ENCODE assay signal across 29 mouse cellular contexts in genomic region chr2:130452266-130452665, GRCm38 (mm10). TPM values are rescaled to one million over a fixed set of nuclear protein-coding genes. Genes with fewer than 3 reads are reported as not detected.
A peak's percentile ranks its signal among the peaks of the same experiment; 100 is the strongest.
DNase-seq lines count a peak whose midpoint lies in the region; ATAC-seq and TF ChIP-seq lines count a peak whose summit lies in the region.
"Had no signal": no experiment of that assay in that cellular context is flagged by ENCODE, and none has a peak within 500 bp of the region (broad histone marks: within the 10 kb centered on the region; RNA-seq: fewer than 3 reads in every experiment).

No protein-coding gene starts in this region.

- no peak for DNase-seq in forebrain, embryonic 14.5 days (ENCODE audit: low spot score)
- no peak for DNase-seq in forebrain, embryonic 10.5 days (ENCODE audit: extremely low spot score, low spot score)
- DNase-seq in layer of hippocampus, adult 2 months (ENCODE audit: low spot score in 2 of 2) = no peak
- DNase-seq in layer of hippocampus, adult 9-11 months = no peak
- no peak for DNase-seq in neural tube, embryonic 10.5 days (ENCODE audit: extremely low spot score, low spot score)
- no peak for DNase-seq in c-Kit-positive CD71-positive TER-119-positive erythroid progenitor cells, embryonic 14.5 days (ENCODE audit: low spot score)
- DNase-seq: adrenal gland, postnatal 10 days; cerebellum, postnatal 36 days; gastrocnemius, postnatal 36 days; heart, postnatal 14 days; kidney, adult 11 months; left cerebral cortex, postnatal 4 days; right cerebral cortex, postnatal 14 days; spleen, adult 18-20 months; thymus, postnatal 25 days had no signal

- no peaks in the 10 kb centered on the region for H3K9me3 ChIP-seq in forebrain, embryonic 14.5 days (replicated peaks; ENCODE audit: control insufficient read depth, low read length)
- H3K9me3 ChIP-seq in forebrain, embryonic 10.5 days = no peaks in the 10 kb centered on the region
- H3K9me3 ChIP-seq in neural tube, embryonic 13.5 days = no peaks in the 10 kb centered on the region
- no peaks in the 10 kb centered on the region for H3K9me3 ChIP-seq in neural tube, embryonic 15.5 days (replicated peaks)
- H3K9me3 ChIP-seq: G1E; heart, embryonic 10.5 days had no signal

- H3K27me3 ChIP-seq in forebrain, embryonic 14.5 days (replicated peaks; ENCODE audit: control insufficient read depth, insufficient read depth, low read length) = no peaks in the 10 kb centered on the region
- peaks cover 26% of the 10 kb centered on the region for H3K27me3 ChIP-seq in forebrain, embryonic 10.5 days (ENCODE audit: poor library complexity, severe bottlenecking)
- peaks cover 14% of the 10 kb centered on the region for H3K27me3 ChIP-seq in neural tube, embryonic 13.5 days
- no peaks in the 10 kb centered on the region for H3K27me3 ChIP-seq in neural tube, embryonic 15.5 days (replicated peaks)

- no peak overlapping the region for H3K9ac ChIP-seq in forebrain, embryonic 14.5 days (ENCODE audit: low read length)
- no peak overlapping the region for H3K9ac ChIP-seq in neural tube, embryonic 13.5 days
- no peak overlapping the region for H3K9ac ChIP-seq in neural tube, embryonic 15.5 days (replicated peaks)

- no peak overlapping the region for H3K4me3 ChIP-seq in forebrain, embryonic 14.5 days (ENCODE audit: low read depth, low read length)
- no peak overlapping the region for H3K4me3 ChIP-seq in forebrain, embryonic 10.5 days
- peak overlapping the region; percentile 94 for H3K4me3 ChIP-seq in layer of hippocampus, adult 2 months
- H3K4me3 ChIP-seq in neural tube, embryonic 13.5 days = no peak overlapping the region
- no peak overlapping the region for H3K4me3 ChIP-seq in neural tube, embryonic 15.5 days (replicated peaks)

- TF ChIP-seq CTCF in layer of hippocampus, adult 2 months (conservative IDR thresholded peaks at IDR 0.05) = no peak

- ATAC-seq in forebrain, embryonic 14.5 days = no peak
- no peak for ATAC-seq in neural tube, embryonic 13.5 days (ENCODE audit: low read depth)
- no peak for ATAC-seq in neural tube, embryonic 15.5 days (ENCODE audit: low FRiP score)
- ATAC-seq: activated CD4-positive, CD25-positive, alpha-beta regulatory T cell, adult 4 months; lung, postnatal 0 days had no signal

- peaks cover 15% of the 10 kb centered on the region for H3K4me1 ChIP-seq in forebrain, embryonic 14.5 days (ENCODE audit: control insufficient read depth, insufficient read depth, low read length)
- peaks cover 39% of the 10 kb centered on the region for H3K4me1 ChIP-seq in forebrain, embryonic 10.5 days
- peaks cover 43% of the 10 kb centered on the region for H3K4me1 ChIP-seq in neural tube, embryonic 13.5 days (replicated peaks)
- H3K4me1 ChIP-seq in neural tube, embryonic 15.5 days = peaks cover 41% of the 10 kb centered on the region

- 0 out of 2 replicates have a peak overlapping the region, but pooled peaks have one; percentile 6 for H3K4me2 ChIP-seq in forebrain, embryonic 14.5 days (ENCODE audit: low read length)
- peak overlapping the region; percentile 82; the same call in 1 of the 2 replicates for H3K4me2 ChIP-seq in neural tube, embryonic 13.5 days
- peak overlapping the region; percentile 9 for H3K4me2 ChIP-seq in neural tube, embryonic 15.5 days

- no peaks in the 10 kb centered on the region for H3K36me3 ChIP-seq in forebrain, embryonic 14.5 days (ENCODE audit: control insufficient read depth, insufficient read depth, low read length)
- no peaks in the 10 kb centered on the region for H3K36me3 ChIP-seq in forebrain, embryonic 10.5 days (replicated peaks)
- no peaks in the 10 kb centered on the region for H3K36me3 ChIP-seq in neural tube, embryonic 13.5 days
- H3K36me3 ChIP-seq in neural tube, embryonic 15.5 days = no peaks in the 10 kb centered on the region
- H3K36me3 ChIP-seq: heart, embryonic 10.5 days had no signal

- WGBS in forebrain, embryonic 14.5 days = 70% methylated on average over 2 of the region's 2 CpGs
- 69% methylated on average over 2 of the region's 2 CpGs for WGBS in forebrain, embryonic 10.5 days
- WGBS in neural tube, embryonic 13.5 days = 79% methylated on average over 2 of the region's 2 CpGs
- 74% methylated on average over 2 of the region's 2 CpGs for WGBS in neural tube, embryonic 15.5 days

- H3K27ac ChIP-seq in forebrain, embryonic 14.5 days (ENCODE audit: low read depth, low read length) = no peak overlapping the region
- no peak overlapping the region for H3K27ac ChIP-seq in forebrain, embryonic 10.5 days
- H3K27ac ChIP-seq in layer of hippocampus, adult 2 months = peak overlapping the region; percentile 94
- H3K27ac ChIP-seq in neural tube, embryonic 13.5 days (replicated peaks) = no peak overlapping the region
- no peak overlapping the region for H3K27ac ChIP-seq in neural tube, embryonic 15.5 days (replicated peaks)
- H3K27ac ChIP-seq: heart, embryonic 10.5 days; liver, embryonic 14.5 days had no signal

RNA-seq across cellular contexts. Expression of gene Ptpra, which starts 2.2 kb away (rescaled TPM):
- 130 and 135 TPM in 2 replicates for polyA plus RNA-seq in forebrain, embryonic 14.5 days (2014; fragmentation: Nextera tagmentation; extraction: Ambion mirVana)
- polyA plus RNA-seq in forebrain, embryonic 10.5 days (2016; fragmentation: Nextera tagmentation; extraction: Ambion mirVana) = 89.1 and 90.6 TPM in 2 replicates
- 100 to 1,000 TPM; 326 to 341 TPM for total RNA-seq in layer of hippocampus, adult 2 months (2021)
- 123 and 131 TPM in 2 replicates for polyA plus RNA-seq in neural tube, embryonic 13.5 days (2015; fragmentation: Nextera tagmentation; extraction: Ambion mirVana)
- polyA plus RNA-seq in neural tube, embryonic 15.5 days (2015; fragmentation: Nextera tagmentation; extraction: Ambion mirVana) = 123 and 129 TPM in 2 replicates

RNA-seq across cellular contexts. Expression of gene Pced1a, which starts 27.8 kb away (rescaled TPM):
- 8.9 and 12.0 TPM in 2 replicates for polyA plus RNA-seq in forebrain, embryonic 14.5 days (2014; fragmentation: Nextera tagmentation; extraction: Ambion mirVana)
- polyA plus RNA-seq in forebrain, embryonic 10.5 days (2016; fragmentation: Nextera tagmentation; extraction: Ambion mirVana) = 11.8 and 12.4 TPM in 2 replicates
- 10 to 100 TPM; 23.0 to 27.3 TPM for total RNA-seq in layer of hippocampus, adult 2 months (2021)
- 10.2 and 11.7 TPM in 2 replicates for polyA plus RNA-seq in neural tube, embryonic 13.5 days (2015; fragmentation: Nextera tagmentation; extraction: Ambion mirVana)
- polyA plus RNA-seq in neural tube, embryonic 15.5 days (2015; fragmentation: Nextera tagmentation; extraction: Ambion mirVana) = 14.3 and 16.0 TPM in 2 replicates

RNA-seq across cellular contexts. Expression of gene Vps16, which starts 28.1 kb away (rescaled TPM):
- 92.2 and 99.3 TPM in 2 replicates for polyA plus RNA-seq in forebrain, embryonic 14.5 days (2014; fragmentation: Nextera tagmentation; extraction: Ambion mirVana)
- 110 and 122 TPM in 2 replicates for polyA plus RNA-seq in forebrain, embryonic 10.5 days (2016; fragmentation: Nextera tagmentation; extraction: Ambion mirVana)
- 100 to 1,000 TPM in 1 of 2 experiments, 10 to 100 TPM in 1; 91.3 to 104 TPM for total RNA-seq in layer of hippocampus, adult 2 months (2021)
- 98.2 and 103 TPM in 2 replicates for polyA plus RNA-seq in neural tube, embryonic 13.5 days (2015; fragmentation: Nextera tagmentation; extraction: Ambion mirVana)
- 102 TPM in 2 replicates for polyA plus RNA-seq in neural tube, embryonic 15.5 days (2015; fragmentation: Nextera tagmentation; extraction: Ambion mirVana)

RNA-seq across cellular contexts. Expression of gene Tmem239, which starts 46.0 kb away (rescaled TPM):
- polyA plus RNA-seq in forebrain, embryonic 14.5 days (2014; fragmentation: Nextera tagmentation; extraction: Ambion mirVana) = not detected in 2 replicates
- polyA plus RNA-seq in forebrain, embryonic 10.5 days (2016; fragmentation: Nextera tagmentation; extraction: Ambion mirVana) = not detected in 2 replicates
- not detected for total RNA-seq in layer of hippocampus, adult 2 months (2021)
- 0.29 TPM in 1 of 2 replicates, not detected in the other for polyA plus RNA-seq in neural tube, embryonic 13.5 days (2015; fragmentation: Nextera tagmentation; extraction: Ambion mirVana)
- not detected in 2 replicates for polyA plus RNA-seq in neural tube, embryonic 15.5 days (2015; fragmentation: Nextera tagmentation; extraction: Ambion mirVana)
- total RNA-seq: adrenal gland, postnatal 10 days; G1E; gastrocnemius, postnatal 36 days; heart, postnatal 14 days; layer of hippocampus, adult 18-20 months; left cerebral cortex, postnatal 4 days; megakaryocyte progenitor cell, adult 5-6 weeks; monocyte, adult 5-6 weeks had no signal
- polyA plus RNA-seq: activated CD4-positive, CD25-positive, alpha-beta regulatory T cell, adult 4 months; brain, embryonic 14.5 days; embryonic facial prominence, embryonic 11.5 days; erythroblast, embryonic 14.5 days; G1E; heart, embryonic 10.5 days; liver, embryonic 14.5 days; lung, postnatal 0 days; neural tube, embryonic 14.5 days had no signal

RNA-seq across cellular contexts. Expression of gene 1700020A23Rik, which starts 47.2 kb away (rescaled TPM):
- polyA plus RNA-seq in forebrain, embryonic 14.5 days (2014; fragmentation: Nextera tagmentation; extraction: Ambion mirVana) = not detected in 2 replicates
- polyA plus RNA-seq in forebrain, embryonic 10.5 days (2016; fragmentation: Nextera tagmentation; extraction: Ambion mirVana) = 0.21 and 0.32 TPM in 2 replicates
- not detected for total RNA-seq in layer of hippocampus, adult 2 months (2021)
- polyA plus RNA-seq in neural tube, embryonic 13.5 days (2015; fragmentation: Nextera tagmentation; extraction: Ambion mirVana) = not detected in 2 replicates
- 0.36 and 0.56 TPM in 2 replicates for polyA plus RNA-seq in neural tube, embryonic 15.5 days (2015; fragmentation: Nextera tagmentation; extraction: Ambion mirVana)
- total RNA-seq: adrenal gland, postnatal 10 days; G1E; gastrocnemius, postnatal 36 days; heart, postnatal 14 days; layer of hippocampus, adult 18-20 months; left cerebral cortex, postnatal 4 days; megakaryocyte progenitor cell, adult 5-6 weeks; monocyte, adult 5-6 weeks had no signal
- polyA plus RNA-seq: activated CD4-positive, CD25-positive, alpha-beta regulatory T cell, adult 4 months; brain, embryonic 14.5 days; embryonic facial prominence, embryonic 11.5 days; erythroblast, embryonic 14.5 days; G1E; liver, embryonic 14.5 days; lung, postnatal 0 days had no signal

Comparison
In these comparisons a context has a peak if more than half of its experiments do, and no peak if none do; other contexts are left out.
1. H3K4me2 ChIP-seq: peak in every context shown above with its lines; median percentile 82 in neural tube, embryonic 13.5 days; 9 in neural tube, embryonic 15.5 days; 6 in forebrain, embryonic 14.5 days.